Mouse (Mus musculus): ENCODE measurements around the gene Gpr179. TPM values are rescaled to one million over a fixed set of nuclear protein-coding genes. Genes with fewer than 3 reads are reported as not detected.

Gene Gpr179
- polyA plus RNA-seq, 1 experiment from 2014 or later = 0.15 TPM

DNA sequence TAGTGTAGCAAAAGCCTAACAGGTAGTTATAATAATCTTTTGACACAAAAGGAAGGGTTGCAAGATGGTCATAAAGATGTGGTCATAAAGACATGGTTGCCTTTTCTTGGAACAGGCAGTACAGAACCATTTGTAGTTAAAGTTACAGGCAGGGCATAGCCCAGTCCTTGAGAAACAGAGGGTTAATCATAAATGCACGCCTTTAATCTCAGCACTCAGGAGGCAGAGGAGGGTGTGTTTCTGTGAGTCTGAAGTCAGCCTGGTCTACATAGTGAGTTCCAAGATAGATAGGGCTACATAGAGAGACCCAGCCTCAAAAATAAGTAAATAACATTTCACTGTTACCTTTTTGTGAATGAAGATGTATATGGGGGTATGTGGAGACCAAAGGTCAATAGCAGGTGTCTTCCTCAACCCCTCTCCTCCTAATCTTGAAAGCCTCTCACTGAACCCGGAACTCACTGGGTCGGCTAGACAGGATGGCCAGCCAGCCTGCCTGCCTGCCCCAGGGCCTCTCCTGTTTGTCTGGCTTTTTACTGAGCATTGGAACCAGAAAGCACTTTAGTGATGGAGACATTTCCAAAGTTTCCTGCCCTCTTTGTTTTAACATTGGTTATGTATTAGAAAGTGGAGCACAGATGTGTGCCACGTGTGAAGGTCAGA is 1.2 kb upstream of the Gpr179 start:
- Histone ChIP-seq H3K27me3 (no peaks in the 10 kb centered on the region), H3K4me2 (no peak overlapping the region), H3K4me1 (peaks cover 15% of the 10 kb centered on the region), H3K4me3 (no peak overlapping the region), H3K36me3 (no peaks in the 10 kb centered on the region), H3K27ac (no peak overlapping the region), H3K9me3 (no peaks in the 10 kb centered on the region), H3K9ac (no peak overlapping the region)
- 48% methylated on average over 4 of the region's 4 CpGs for WGBS
- ATAC-seq (ENCODE audit: insufficient number of reproducible peaks, insufficient read depth, low FRiP score, low TSS enrichment, low read depth) = no peak

DNA sequence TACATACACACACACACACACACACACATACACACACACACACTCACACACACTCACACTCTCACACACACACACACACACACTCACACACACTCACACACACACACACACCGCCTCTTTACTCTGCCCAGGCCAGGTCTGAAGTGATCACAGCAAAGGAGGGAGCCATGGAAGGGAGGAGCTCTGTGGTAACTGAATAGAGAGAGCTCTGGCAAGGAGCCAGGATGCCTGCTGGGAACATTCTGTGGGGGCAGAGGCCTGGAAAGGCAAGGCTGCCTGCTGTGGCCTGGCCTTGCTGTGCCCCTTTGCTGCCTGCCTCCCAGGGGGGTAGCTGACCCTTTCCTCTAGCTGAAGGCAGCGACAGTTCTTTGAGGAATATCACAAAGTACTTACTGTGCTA is 1.8 kb downstream of the Gpr179 start:
- Histone ChIP-seq H3K36me3 (no peaks in the 10 kb centered on the region), H3K27ac (peak overlapping the region; percentile 40), H3K4me1 (peaks cover 15% of the 10 kb centered on the region), H3K4me3 (no peak overlapping the region), H3K4me2 (no peak overlapping the region; the same call in 1 of the 2 replicates), H3K27me3 (no peaks in the 10 kb centered on the region), H3K9me3 (no peaks in the 10 kb centered on the region), H3K9ac (no peak overlapping the region)
- peak; percentile 66; the same call in 1 of the 2 replicates for ATAC-seq (ENCODE audit: insufficient number of reproducible peaks, insufficient read depth, low FRiP score, low TSS enrichment, low read depth)
- 32% methylated on average over 2 of the region's 2 CpGs for WGBS

DNA sequence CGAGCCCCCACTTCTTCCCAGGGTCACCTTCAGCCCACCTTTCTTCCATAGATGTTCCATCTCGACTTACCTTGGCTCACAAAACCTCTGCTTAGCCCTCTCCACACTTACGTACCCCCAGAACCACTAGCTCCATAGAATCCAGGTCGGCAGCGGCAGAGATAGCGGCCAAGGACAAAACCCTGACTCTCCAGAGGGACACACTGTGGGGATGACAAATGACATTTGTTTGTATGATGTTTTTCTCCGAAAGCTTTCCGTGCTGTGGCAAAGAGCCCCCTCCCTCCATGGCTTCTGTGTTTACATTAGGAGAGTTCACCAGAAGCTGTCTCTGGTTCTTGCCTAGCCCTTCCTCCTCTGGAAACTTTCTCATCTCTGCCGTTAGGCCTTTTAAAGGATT is 4.6 kb downstream of the Gpr179 start:
- Histone ChIP-seq H3K4me2 (no peak overlapping the region), H3K27ac (no peak overlapping the region), H3K36me3 (no peaks in the 10 kb centered on the region), H3K9me3 (no peaks in the 10 kb centered on the region), H3K4me1 (peaks cover 20% of the 10 kb centered on the region), H3K9ac (no peak overlapping the region), H3K4me3 (no peak overlapping the region), H3K27me3 (no peaks in the 10 kb centered on the region)
- WGBS = 84% methylated on average over 9 of the region's 9 CpGs
- ATAC-seq (ENCODE audit: insufficient number of reproducible peaks, insufficient read depth, low FRiP score, low TSS enrichment, low read depth) = no peak

DNA sequence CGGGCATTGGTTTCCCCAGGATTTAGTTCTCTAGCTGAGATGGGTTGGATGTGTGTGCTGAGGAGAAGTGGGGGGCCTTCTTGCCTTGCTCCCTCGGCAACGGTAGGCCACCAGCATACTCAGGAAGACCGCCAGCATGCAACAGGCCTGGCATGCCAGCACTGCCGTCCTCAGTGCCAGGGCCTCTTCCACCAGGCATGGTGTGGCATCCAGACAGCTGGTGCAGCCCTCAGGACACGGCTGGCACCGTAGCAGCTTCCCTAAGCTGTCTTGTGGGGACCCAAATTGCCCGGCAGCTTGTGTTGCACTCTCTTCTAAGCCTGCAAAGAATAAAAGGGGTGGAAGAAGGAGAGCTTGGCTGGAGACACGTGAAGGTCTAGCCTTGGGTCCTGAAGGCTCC is 5.5 kb downstream of the Gpr179 start:
- 78% methylated on average over 9 of the region's 9 CpGs for WGBS

GRCm38 (mm10) chr11:97345446-97345845 is 6.4 kb downstream of the Gpr179 start:
- Histone ChIP-seq H3K9ac (no peak overlapping the region), H3K4me1 (peaks cover 18% of the 10 kb centered on the region), H3K36me3 (no peaks in the 10 kb centered on the region), H3K27ac (no peak overlapping the region), H3K4me3 (no peak overlapping the region), H3K4me2 (no peak overlapping the region), H3K27me3 (no peaks in the 10 kb centered on the region), H3K9me3 (no peaks in the 10 kb centered on the region)
- 67% methylated on average over 10 of the region's 10 CpGs for WGBS
- ATAC-seq (ENCODE audit: insufficient number of reproducible peaks, insufficient read depth, low FRiP score, low TSS enrichment, low read depth) = no peak

More for the DNA sequence above, 5.5 kb downstream of the Gpr179 start:
- ATAC-seq (ENCODE audit: insufficient number of reproducible peaks, insufficient read depth, low FRiP score, low TSS enrichment, low read depth) = no peak
- no peak overlapping the region for H3K27ac ChIP-seq
- no peak overlapping the region for H3K4me2 ChIP-seq
- no peaks in the 10 kb centered on the region for H3K27me3 ChIP-seq
- H3K4me1 ChIP-seq = peaks cover 18% of the 10 kb centered on the region
- no peak overlapping the region for H3K9ac ChIP-seq
- H3K36me3 ChIP-seq = no peaks in the 10 kb centered on the region
- no peak overlapping the region for H3K4me3 ChIP-seq
- no peaks in the 10 kb centered on the region for H3K9me3 ChIP-seq

- no peak for ATAC-seq (ENCODE audit: insufficient number of reproducible peaks, insufficient read depth, low FRiP score, low TSS enrichment, low read depth)
- Histone ChIP-seq H3K27ac (no peak overlapping the region), H3K36me3 (no peaks in the 10 kb centered on the region), H3K9ac (peak overlapping the region; percentile 44; the same call in 1 of the 2 replicates), H3K4me1 (peaks cover 12% of the 10 kb centered on the region), H3K27me3 (no peaks in the 10 kb centered on the region), H3K9me3 (no peaks in the 10 kb centered on the region), H3K4me2 (peak overlapping the region; percentile 37), H3K4me3 (no peak overlapping the region)
- 26% methylated on average over 17 of the region's 17 CpGs for WGBS
Measured at GRCm38 (mm10) chr11:97343619-97344018, 8.3 kb downstream of the Gpr179 start.

DNA sequence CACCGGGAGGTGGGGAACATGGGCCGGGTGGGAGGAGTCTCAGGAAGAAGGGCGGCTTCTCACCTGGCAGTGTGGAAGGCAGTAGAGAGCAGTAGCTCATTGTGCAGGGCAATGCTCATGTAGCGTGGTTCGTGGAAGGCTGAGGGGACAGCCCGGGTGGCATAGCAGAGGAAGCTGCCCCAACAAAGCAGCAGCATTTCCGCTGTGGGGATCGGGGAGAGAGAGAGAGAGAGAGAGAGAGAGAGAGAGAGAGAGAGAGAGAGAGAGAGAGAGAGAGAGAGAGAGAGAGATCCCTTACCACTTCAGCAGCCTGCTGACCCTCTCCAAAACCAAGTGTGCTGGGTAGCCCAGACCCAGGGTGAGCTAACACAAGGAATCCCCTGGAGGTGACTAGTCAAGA is 8.7 kb downstream of the Gpr179 start:
- Histone ChIP-seq H3K4me3 (no peak overlapping the region), H3K4me2 (0 out of 2 replicates have a peak overlapping the region, but pooled peaks have one; percentile 37), H3K9ac (peak overlapping the region; percentile 59), H3K4me1 (peaks cover 17% of the 10 kb centered on the region), H3K36me3 (no peaks in the 10 kb centered on the region), H3K27me3 (no peaks in the 10 kb centered on the region), H3K9me3 (no peaks in the 10 kb centered on the region), H3K27ac (no peak overlapping the region)
- WGBS = 29% methylated on average over 8 of the region's 8 CpGs
- no peak for ATAC-seq (ENCODE audit: insufficient number of reproducible peaks, insufficient read depth, low FRiP score, low TSS enrichment, low read depth)

GRCm38 (mm10) chr11:97338977-97339315 is 12.9 kb downstream of the Gpr179 start:
- peak overlapping the region; percentile 68 for H3K27ac ChIP-seq
- ATAC-seq (ENCODE audit: insufficient number of reproducible peaks, insufficient read depth, low FRiP score, low TSS enrichment, low read depth) = no peak

DNA sequence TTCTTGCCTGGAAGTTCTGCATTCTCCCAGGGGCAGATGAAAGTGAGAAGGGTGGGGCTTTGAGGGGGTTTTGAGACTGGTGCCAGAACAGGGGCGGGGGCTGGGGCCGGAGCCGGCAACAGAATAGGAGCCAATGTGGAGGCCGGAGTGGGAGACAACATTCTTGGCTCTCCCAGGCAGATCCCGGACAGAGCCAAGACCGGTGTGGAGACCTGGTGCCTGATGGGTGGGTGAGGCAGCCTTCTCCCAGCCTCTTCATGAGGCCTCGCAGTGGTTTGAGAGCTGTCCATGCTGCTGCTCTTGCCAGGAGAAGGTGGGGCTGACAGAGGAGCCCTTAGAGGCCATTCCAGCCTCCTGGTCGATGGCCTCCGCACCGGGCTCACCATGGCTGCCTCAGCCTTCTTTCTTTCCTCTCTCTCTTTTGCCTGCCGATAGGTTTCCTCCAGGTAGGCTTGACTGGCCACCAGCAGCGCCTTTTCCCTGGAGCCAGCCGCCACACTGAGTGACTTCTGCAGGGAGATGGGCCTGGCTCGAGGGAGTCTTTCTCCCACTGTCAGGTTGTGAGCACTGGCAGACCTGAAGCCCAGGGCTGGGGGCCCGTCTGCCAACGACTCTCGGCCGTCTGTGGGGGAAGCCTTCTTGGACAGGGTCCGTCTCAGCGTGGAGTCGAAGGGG is 13.4 kb downstream of the Gpr179 start:
- 46% methylated on average over 21 of the region's 21 CpGs for WGBS
- Histone ChIP-seq H3K27me3 (peaks cover 7% of the 10 kb centered on the region; the same call in 1 of the 2 replicates), H3K9ac (peak overlapping the region; percentile 58), H3K9me3 (no peaks in the 10 kb centered on the region), H3K4me3 (no peak overlapping the region; the same call in 1 of the 2 replicates), H3K4me1 (peaks cover 28% of the 10 kb centered on the region), H3K36me3 (no peaks in the 10 kb centered on the region), H3K4me2 (peak overlapping the region; percentile 42), H3K27ac (peak overlapping the region; percentile 68)
- ATAC-seq (ENCODE audit: insufficient number of reproducible peaks, insufficient read depth, low FRiP score, low TSS enrichment, low read depth) = no peak

More at GRCm38 (mm10) chr11:97338977-97339315, 12.9 kb downstream of the Gpr179 start:
- peaks cover 33% of the 10 kb centered on the region for H3K4me1 ChIP-seq
- H3K9ac ChIP-seq = peak overlapping the region; percentile 58
- 37% methylated on average over 17 of the region's 17 CpGs for WGBS
- H3K36me3 ChIP-seq = no peaks in the 10 kb centered on the region
- no peaks in the 10 kb centered on the region for H3K9me3 ChIP-seq
- H3K4me3 ChIP-seq = no peak overlapping the region; the same call in 1 of the 2 replicates
- H3K4me2 ChIP-seq = peak overlapping the region; percentile 42
- H3K27me3 ChIP-seq = peaks cover 7% of the 10 kb centered on the region; the same call in 1 of the 2 replicates

GRCm38 (mm10) chr11:97337363-97337762 is 14.5 kb downstream of the Gpr179 start:
- no peak for ATAC-seq (ENCODE audit: insufficient number of reproducible peaks, insufficient read depth, low FRiP score, low TSS enrichment, low read depth)
- Histone ChIP-seq H3K4me1 (peaks cover 27% of the 10 kb centered on the region), H3K4me2 (no peak overlapping the region), H3K36me3 (no peaks in the 10 kb centered on the region), H3K4me3 (no peak overlapping the region), H3K27ac (no peak overlapping the region), H3K9me3 (no peaks in the 10 kb centered on the region), H3K27me3 (peaks cover 7% of the 10 kb centered on the region; the same call in 1 of the 2 replicates), H3K9ac (no peak overlapping the region)
- 86% methylated on average over 12 of the region's 12 CpGs for WGBS

GRCm38 (mm10) chr11:97336751-97337345 is 15.0 kb downstream of the Gpr179 start:
- ATAC-seq (ENCODE audit: insufficient number of reproducible peaks, insufficient read depth, low FRiP score, low TSS enrichment, low read depth) = no peak
- H3K9me3 ChIP-seq = no peaks in the 10 kb centered on the region
- no peak overlapping the region for H3K4me3 ChIP-seq
- H3K9ac ChIP-seq = no peak overlapping the region
- peaks cover 7% of the 10 kb centered on the region; the same call in 1 of the 2 replicates for H3K27me3 ChIP-seq
- H3K36me3 ChIP-seq = no peaks in the 10 kb centered on the region
- WGBS = 60% methylated on average over 14 of the region's 14 CpGs
- H3K27ac ChIP-seq = no peak overlapping the region
- H3K4me1 ChIP-seq = peaks cover 27% of the 10 kb centered on the region
- H3K4me2 ChIP-seq = no peak overlapping the region

Measured in embryonic facial prominence, embryonic 13.5 days (tissue).